22 mouse cellular contexts compared by ENCODE assay signal in genomic region chr2:49751544-49752210, GRCm38 (mm10). TPM values are rescaled to one million over a fixed set of nuclear protein-coding genes. Genes with fewer than 3 reads are reported as not detected.
DNase-seq lines count a peak whose midpoint lies in the region; ATAC-seq lines count a peak whose summit lies in the region.
"Had no signal": no experiment of that assay in that cellular context is flagged by ENCODE, and none has a peak within 500 bp of the region (broad histone marks: within the 10 kb centered on the region; RNA-seq: fewer than 3 reads in every experiment).

No protein-coding gene starts in this region.

- ATAC-seq in forebrain, embryonic 16.5 days = no peak
- ATAC-seq in forebrain, embryonic 14.5 days = no peak
- no peak for ATAC-seq in megakaryocyte, adult 5-6 weeks (ENCODE audit: poor library complexity, severe bottlenecking)
- no peak for ATAC-seq in kidney, embryonic 16.5 days (ENCODE audit: low FRiP score, low TSS enrichment)
- ATAC-seq: inflammation-experienced regulatory T-cells, adult 6 months; liver, postnatal 0 days had no signal

- H3K27ac ChIP-seq in forebrain, embryonic 16.5 days (ENCODE audit: low read length) = peak overlapping the region; percentile 25; the same call in 1 of the 2 replicates
- no peak overlapping the region for H3K27ac ChIP-seq in forebrain, embryonic 14.5 days (ENCODE audit: low read depth, low read length)
- no peak overlapping the region for H3K27ac ChIP-seq in kidney, embryonic 16.5 days (ENCODE audit: low read length)

- WGBS in forebrain, embryonic 16.5 days = 55% methylated on average over 10 of the region's 10 CpGs
- 68% methylated on average over 10 of the region's 10 CpGs for WGBS in forebrain, embryonic 14.5 days
- 79% methylated on average over 10 of the region's 10 CpGs for WGBS in kidney, embryonic 16.5 days

- no peaks in the 10 kb centered on the region for H3K27me3 ChIP-seq in forebrain, embryonic 16.5 days (replicated peaks; ENCODE audit: control insufficient read depth, insufficient read depth, low read length)
- H3K27me3 ChIP-seq in forebrain, embryonic 14.5 days (replicated peaks; ENCODE audit: control insufficient read depth, insufficient read depth, low read length) = no peaks in the 10 kb centered on the region
- no peaks in the 10 kb centered on the region for H3K27me3 ChIP-seq in kidney, embryonic 16.5 days (ENCODE audit: insufficient read depth, low read length)
- H3K27me3 ChIP-seq: heart, embryonic 12.5 days had no signal

- DNase-seq in forebrain, embryonic 14.5 days (ENCODE audit: low spot score) = no peak
- DNase-seq in layer of hippocampus, adult 11-12 months (ENCODE audit: low spot score) = peak; percentile 41
- DNase-seq in layer of hippocampus, adult 9-10 months (ENCODE audit: low spot score) = no peak
- DNase-seq in right cerebral cortex, adult 18-20 months = peak; percentile 52
- DNase-seq in right cerebral cortex, postnatal 36 days (ENCODE audit: low spot score in 2 of 2) = no peak
- DNase-seq: adrenal gland, postnatal 25 days; heart, adult 11 months; heart, postnatal 14 days; kidney, adult 2 months; kidney, postnatal 14 days; liver, postnatal 0 days; lung, postnatal 10 days; thymus, adult 2 months had no signal

- H3K9ac ChIP-seq in forebrain, embryonic 16.5 days (replicated peaks; ENCODE audit: low read depth, low read length) = no peak overlapping the region
- no peak overlapping the region for H3K9ac ChIP-seq in forebrain, embryonic 14.5 days (ENCODE audit: low read length)
- H3K9ac ChIP-seq in kidney, embryonic 16.5 days (replicated peaks; ENCODE audit: low read length) = no peak overlapping the region
- H3K9ac ChIP-seq: heart, embryonic 12.5 days; liver, postnatal 0 days had no signal

- peaks cover 13% of the 10 kb centered on the region for H3K4me1 ChIP-seq in forebrain, embryonic 16.5 days (replicated peaks; ENCODE audit: control insufficient read depth, insufficient read depth, low read length)
- H3K4me1 ChIP-seq in forebrain, embryonic 14.5 days (ENCODE audit: control insufficient read depth, insufficient read depth, low read length) = no peaks in the 10 kb centered on the region
- peaks cover 4% of the 10 kb centered on the region; the same call in 1 of the 2 replicates for H3K4me1 ChIP-seq in kidney, embryonic 16.5 days (ENCODE audit: insufficient read depth, low read length)

- no peak overlapping the region for H3K4me3 ChIP-seq in forebrain, embryonic 16.5 days (replicated peaks; ENCODE audit: low read length)
- H3K4me3 ChIP-seq in forebrain, embryonic 14.5 days (ENCODE audit: low read depth, low read length) = no peak overlapping the region
- no peak overlapping the region for H3K4me3 ChIP-seq in kidney, embryonic 16.5 days (ENCODE audit: low read length)
- H3K4me3 ChIP-seq: heart, embryonic 12.5 days; megakaryocyte, embryonic 14.5 days had no signal

- peaks cover 27% of the 10 kb centered on the region for H3K36me3 ChIP-seq in forebrain, embryonic 16.5 days (ENCODE audit: control insufficient read depth, insufficient read depth)
- peaks cover 86% of the 10 kb centered on the region for H3K36me3 ChIP-seq in forebrain, embryonic 14.5 days (ENCODE audit: control insufficient read depth, insufficient read depth, low read length)
- H3K36me3 ChIP-seq in kidney, embryonic 16.5 days (ENCODE audit: insufficient read depth, low read length) = peaks cover 3% of the 10 kb centered on the region; the same call in 1 of the 2 replicates
- H3K36me3 ChIP-seq: heart, embryonic 12.5 days had no signal

- no peak overlapping the region for H3K4me2 ChIP-seq in forebrain, embryonic 16.5 days (ENCODE audit: low read length)
- no peak overlapping the region for H3K4me2 ChIP-seq in forebrain, embryonic 14.5 days (ENCODE audit: low read length)
- no peak overlapping the region for H3K4me2 ChIP-seq in kidney, embryonic 16.5 days (replicated peaks; ENCODE audit: low read depth, low read length)
- H3K4me2 ChIP-seq: heart, embryonic 12.5 days had no signal

- no peaks in the 10 kb centered on the region for H3K9me3 ChIP-seq in forebrain, embryonic 16.5 days (ENCODE audit: control insufficient read depth, low read length)
- no peaks in the 10 kb centered on the region for H3K9me3 ChIP-seq in forebrain, embryonic 14.5 days (replicated peaks; ENCODE audit: control insufficient read depth, low read length)
- H3K9me3 ChIP-seq in kidney, embryonic 16.5 days (ENCODE audit: low read length) = no peaks in the 10 kb centered on the region
- H3K9me3 ChIP-seq: heart, embryonic 12.5 days; megakaryocyte, embryonic 14.5 days had no signal

RNA-seq across cellular contexts. Expression of gene Lypd6b, which starts 35.8 kb away (rescaled TPM):
- polyA plus RNA-seq in forebrain, embryonic 16.5 days (2015; fragmentation: Nextera tagmentation; extraction: Ambion mirVana) = 8.7 and 12.4 TPM in 2 replicates
- polyA plus RNA-seq in forebrain, embryonic 14.5 days (2014; fragmentation: Nextera tagmentation; extraction: Ambion mirVana) = 8.7 and 10.7 TPM in 2 replicates
- total RNA-seq in megakaryocyte, adult 5-6 weeks (2015) = 0.09 and 0.27 TPM in 2 replicates
- 0.20 and 0.26 TPM in 2 replicates for total RNA-seq in megakaryocyte, adult 5-6 weeks (2017)
- 11.7 and 12.3 TPM in 2 replicates for polyA plus RNA-seq in kidney, embryonic 16.5 days (2015; fragmentation: Nextera tagmentation; extraction: Ambion mirVana)
- total RNA-seq: gastrocnemius, adult 8-10 months; liver, adult 2 months; MEL had no signal
- polyA plus RNA-seq: liver, adult 2 months; liver, postnatal 0 days had no signal

Comparison
In these comparisons a context has a peak if more than half of its experiments do, and no peak if none do; other contexts are left out.
1. DNase-seq: peak in layer of hippocampus, adult 11-12 months (single experiment) and right cerebral cortex, adult 18-20 months (single experiment); none in forebrain, embryonic 14.5 days (single experiment), layer of hippocampus, adult 9-10 months (single experiment) and right cerebral cortex, postnatal 36 days (0 of 2).